Mouse (Mus musculus) limb, embryonic 11.5 days (tissue): ENCODE data around the gene Gm11555. TPM values are rescaled to one million over a fixed set of nuclear protein-coding genes. Genes with fewer than 3 reads are reported as not detected.
"Not testable (repeated sequence)": the region's sequence is repeated elsewhere in the genome, so short reads cannot be mapped to it uniquely, and the experiment has no call there.

ENCODE experiments used
- ATAC-seq: fragments of 200-750 bp; cut with Nextera tagmentation; 2 replicates; pipeline ENCODE4 v1.8.0; 2017; ENCODE audit warnings: low read depth; ENCODE audit not compliant: insufficient number of reproducible peaks, low FRiP score, low TSS enrichment
- DNase-seq: peaks from one replicate; pipeline ENCODE4 v3.0.0-alpha.2; 2015; ENCODE audit warnings: low spot score
- H3K27ac ChIP-seq: fragments of 300-500 bp; sonication (generic); replicated peaks from 2 replicates; pipeline ENCODE4 v1.5.1; 2014; ENCODE audit warnings: low read depth, mild to moderate bottlenecking, low read length
- H3K27me3 ChIP-seq: fragments of 300-500 bp; sonication (generic); 2 replicates; pipeline ENCODE4 v1.6.1; 2014; ENCODE audit warnings: mild to moderate bottlenecking, low read length, mixed read lengths; ENCODE audit not compliant: control insufficient read depth, insufficient read depth
- H3K36me3 ChIP-seq: fragments of 300-500 bp; sonication (generic); 2 replicates; pipeline ENCODE4 v1.6.1; 2014; ENCODE audit warnings: mild to moderate bottlenecking, low read length, moderate library complexity, mixed read lengths; ENCODE audit not compliant: control insufficient read depth, insufficient read depth
- H3K4me1 ChIP-seq: fragments of 300-500 bp; sonication (generic); 2 replicates; pipeline ENCODE4 v1.6.1; 2014; ENCODE audit warnings: low read length, mixed read lengths; ENCODE audit not compliant: control insufficient read depth, insufficient read depth
- H3K4me2 ChIP-seq: fragments of 300-500 bp; sonication (generic); 2 replicates; pipeline ENCODE4 v1.6.1; 2014; ENCODE audit warnings: low read depth, mild to moderate bottlenecking, moderate library complexity; ENCODE audit not compliant: severe bottlenecking
- H3K4me3 ChIP-seq: fragments of 300-500 bp; sonication (generic); 2 replicates; pipeline ENCODE4 v1.5.1; 2014; ENCODE audit warnings: low read depth, low read length
- H3K9ac ChIP-seq: fragments of 300-500 bp; sonication (generic); 2 replicates; pipeline ENCODE4 v1.6.1; 2014; ENCODE audit warnings: mild to moderate bottlenecking, low read length
- H3K9me3 ChIP-seq: fragments of 300-500 bp; sonication (generic); 2 replicates; pipeline ENCODE4 v1.6.1; 2016; ENCODE audit warnings: low read length; ENCODE audit not compliant: control insufficient read depth
- WGBS: fragments of 180-500 bp; shearing (Covaris S2); extraction: QIAGEN DNeasy Blood & Tissue Kit; methylation state at CpG from one replicate; pipeline ENCODE4 v1.1.7; 2014; 5-methylcytosine and 5-hydroxymethylcytosine counted together
- polyA plus RNA-seq: library from polyadenylated mRNA; unstranded; fragments of >200 nt; fragmentation: Nextera tagmentation; extraction: Ambion mirVana; gene quantifications from 2 replicates; pipeline ENCODE4 v1.2.1, GENCODE M21; 2014

The Gm11555 gene
- polyA plus RNA-seq, 1 experiment from 2014 or later: not detected

- no peak for DNase-seq
- H3K4me3 ChIP-seq: no peak within 1 kb of the TSS
- no peak within 1 kb of the TSS for H3K4me2 ChIP-seq
- no peaks in the 10 kb centered on the region for H3K27me3 ChIP-seq
- no peaks in the 10 kb centered on the region for H3K9me3 ChIP-seq
- H3K27ac ChIP-seq: no peak within 1 kb of the TSS
- no peaks in the 10 kb centered on the region for H3K36me3 ChIP-seq
- no peak within 1 kb of the TSS for H3K9ac ChIP-seq
- no peaks in the 10 kb centered on the region for H3K4me1 ChIP-seq
- 85% methylated on average over 2 of the region's 2 CpGs for WGBS
- no peak for ATAC-seq
Observed at GRCm38 (mm10) chr11:99620335-99620734, 29.7 kb downstream of the Gm11555 start, which contains the start of gene Gm11562. TSS of gene Gm11562 (minus strand) at chr11:99620435.

GRCm38 (mm10) chr11:99614796-99615363 is 35.2 kb downstream of the Gm11555 start, which contains the start of gene Krtap2-4:
TSS of gene Krtap2-4 (minus strand) at chr11:99614846.
- 81% methylated on average over 3 of the region's 3 CpGs for WGBS

GRCm38 (mm10) chr11:99610089-99610488 is 39.9 kb downstream of the Gm11555 start, which contains the start of gene Gm11937:
TSS of gene Gm11937 (minus strand) at chr11:99610189.
- 54% methylated on average over 1 of the region's 2 CpGs for WGBS
- H3K4me2 ChIP-seq, DNase-seq, H3K36me3 ChIP-seq, H3K9ac ChIP-seq, H3K4me1 ChIP-seq, H3K27ac ChIP-seq, ATAC-seq, H3K9me3 ChIP-seq, H3K4me3 ChIP-seq, H3K27me3 ChIP-seq: not testable (repeated sequence)

More at GRCm38 (mm10) chr11:99614796-99615363, 35.2 kb downstream of the Gm11555 start, which contains the start of gene Krtap2-4:
- H3K4me1 ChIP-seq: no peaks in the 10 kb centered on the region
- no peak within 1 kb of the TSS for H3K4me2 ChIP-seq
- no peak for DNase-seq
- no peaks in the 10 kb centered on the region for H3K9me3 ChIP-seq
- H3K27ac ChIP-seq: no peak within 1 kb of the TSS
- H3K36me3 ChIP-seq: no peaks in the 10 kb centered on the region
- no peak for ATAC-seq
- no peaks in the 10 kb centered on the region for H3K27me3 ChIP-seq
- H3K4me3 ChIP-seq: no peak within 1 kb of the TSS
- H3K9ac ChIP-seq: no peak within 1 kb of the TSS

GRCm38 (mm10) chr11:99609126-99609525 is 40.9 kb downstream of the Gm11555 start:
- DNase-seq (no peak), ATAC-seq (no peak)
- Histone ChIP-seq H3K36me3 (no peaks in the 10 kb centered on the region), H3K4me2 (no peak overlapping the region), H3K4me3 (no peak overlapping the region), H3K9me3 (no peaks in the 10 kb centered on the region), H3K27me3 (no peaks in the 10 kb centered on the region), H3K9ac (no peak overlapping the region), H3K4me1 (no peaks in the 10 kb centered on the region), H3K27ac (no peak overlapping the region)
- WGBS: 70% methylated on average over 1 of the region's 1 CpGs

GRCm38 (mm10) chr11:99603208-99603607 is 46.8 kb downstream of the Gm11555 start, which contains the start of gene Gm11938:
TSS of gene Gm11938 (minus strand) at chr11:99603308.
- H3K36me3 ChIP-seq, H3K4me1 ChIP-seq, H3K27ac ChIP-seq, H3K9ac ChIP-seq, H3K4me2 ChIP-seq, H3K9me3 ChIP-seq, H3K4me3 ChIP-seq, DNase-seq, ATAC-seq, H3K27me3 ChIP-seq: not testable (repeated sequence)
- WGBS: 45% methylated on average over 1 of the region's 1 CpGs

Other genes with a start within 250 kb of the Gm11555 start
- not detected in 2 replicates for gene Krt12, start 228.0 kb downstream of the Gm11555 start, polyA plus RNA-seq
- gene Krt20, start 212.1 kb downstream of the Gm11555 start, polyA plus RNA-seq: 0.32 and 0.44 TPM in 2 replicates
- gene Krt23, start 157.1 kb downstream of the Gm11555 start, polyA plus RNA-seq: 0.24 and 0.35 TPM in 2 replicates
- 0.12 TPM in 1 of 2 replicates, not detected in the other for gene Krt39, start 128.9 kb downstream of the Gm11555 start, polyA plus RNA-seq
- not detected in 2 replicates for gene Krt40, start 107.1 kb downstream of the Gm11555 start, polyA plus RNA-seq
- gene Krtap3-3, start 99.4 kb downstream of the Gm11555 start, polyA plus RNA-seq: not detected in 2 replicates
- gene Krtap3-2, start 93.4 kb downstream of the Gm11555 start, polyA plus RNA-seq: not detected in 2 replicates
- not detected in 2 replicates for gene Gm11939, start 90.8 kb downstream of the Gm11555 start, polyA plus RNA-seq
- gene Krtap3-1, start 83.6 kb downstream of the Gm11555 start, polyA plus RNA-seq: not detected in 2 replicates
- gene Krtap1-5, start 69.2 kb downstream of the Gm11555 start, polyA plus RNA-seq: not detected in 2 replicates
- not detected in 2 replicates for gene Krtap1-4, start 66.6 kb downstream of the Gm11555 start, polyA plus RNA-seq
- gene Krtap1-3, start 58.9 kb downstream of the Gm11555 start, polyA plus RNA-seq: not detected in 2 replicates
- gene Krtap9-3, start 52.1 kb downstream of the Gm11555 start, polyA plus RNA-seq: not detected in 2 replicates
- not detected in 2 replicates for gene Gm11938, start 46.9 kb downstream of the Gm11555 start, polyA plus RNA-seq
- gene Gm11937, start 40.0 kb downstream of the Gm11555 start, polyA plus RNA-seq: not detected in 2 replicates
- gene Krtap2-4, start 35.4 kb downstream of the Gm11555 start, polyA plus RNA-seq: not detected in 2 replicates
- not detected in 2 replicates for gene Gm11562, start 29.8 kb downstream of the Gm11555 start, polyA plus RNA-seq
- not detected in 2 replicates for gene Krtap4-1, start 22.0 kb downstream of the Gm11555 start, polyA plus RNA-seq
- gene Krtap4-2, start 15.2 kb downstream of the Gm11555 start, polyA plus RNA-seq: not detected in 2 replicates
- gene Krtap4-7, start 6.1 kb downstream of the Gm11555 start, polyA plus RNA-seq: not detected in 2 replicates
- gene Gm11563, start 8.7 kb upstream of the Gm11555 start, polyA plus RNA-seq: not detected in 2 replicates
- not detected in 2 replicates for gene Krtap4-6, start 15.7 kb upstream of the Gm11555 start, polyA plus RNA-seq
- not detected in 2 replicates for gene Gm14190, start 40.5 kb upstream of the Gm11555 start, polyA plus RNA-seq
- gene Gm14180, start 84.1 kb upstream of the Gm11555 start, polyA plus RNA-seq: not detected in 2 replicates
- not detected in 2 replicates for gene Gm11595, start 122.7 kb upstream of the Gm11555 start, polyA plus RNA-seq
- gene Krtap4-8, start 130.5 kb upstream of the Gm11555 start, polyA plus RNA-seq: not detected in 2 replicates
- gene Krtap4-9, start 135.0 kb upstream of the Gm11555 start, polyA plus RNA-seq: not detected in 2 replicates
- not detected in 2 replicates for gene Gm11596, start 143.2 kb upstream of the Gm11555 start, polyA plus RNA-seq
- not detected in 2 replicates for gene Gm11569, start 148.7 kb upstream of the Gm11555 start, polyA plus RNA-seq
- not detected in 2 replicates for gene Gm11554, start 154.2 kb upstream of the Gm11555 start, polyA plus RNA-seq
- not detected in 2 replicates for gene Krtap4-13, start 159.7 kb upstream of the Gm11555 start, polyA plus RNA-seq
- gene Gm11564, start 165.4 kb upstream of the Gm11555 start, polyA plus RNA-seq: not detected in 2 replicates
- gene 2300003K06Rik, start 187.8 kb upstream of the Gm11555 start, polyA plus RNA-seq: not detected in 2 replicates
- not detected in 2 replicates for gene Krtap4-16, start 201.4 kb upstream of the Gm11555 start, polyA plus RNA-seq
- gene Gm11568, start 207.7 kb upstream of the Gm11555 start, polyA plus RNA-seq: not detected in 2 replicates
- not detected in 2 replicates for gene Gm11559, start 214.2 kb upstream of the Gm11555 start, polyA plus RNA-seq
- not detected in 2 replicates for gene Krtap9-1, start 223.2 kb upstream of the Gm11555 start, polyA plus RNA-seq
- not detected in 2 replicates for gene Gm11567, start 229.0 kb upstream of the Gm11555 start, polyA plus RNA-seq